Mouse (Mus musculus) lung, adult 2 months (tissue): ENCODE data around the gene Kalrn. TPM values are rescaled to one million over a fixed set of nuclear protein-coding genes. Genes with fewer than 3 reads are reported as not detected.

Source experiments
- DNase-seq: peaks from one replicate; pipeline ENCODE4 v3.0.0; 2022
- H3K4me1 ChIP-seq: fragments of 200-500 bp; 2 replicates; pipeline ENCODE4 v1.6.1; 2011; ENCODE audit warnings: low read length; ENCODE audit not compliant: control insufficient read depth, insufficient read depth
- H3K4me3 ChIP-seq: fragments of 200-500 bp; replicated peaks from 2 replicates; pipeline ENCODE3; 2011; ENCODE audit warnings: low read depth, mild to moderate bottlenecking, control low read depth, low read length; ENCODE audit errors: extremely low read depth
- CTCF ChIP-seq: fragments of 200-500 bp; IDR thresholded peaks from 2 replicates; pipeline ENCODE4 v1.5.1; 2011; ENCODE audit warnings: mild to moderate bottlenecking, low read length, control low read depth; ENCODE audit not compliant: insufficient read depth
- POLR2A ChIP-seq: fragments of 200-500 bp; IDR thresholded peaks from 2 replicates; pipeline ENCODE4 v1.6.1; 2011; ENCODE audit warnings: low read depth, mild to moderate bottlenecking, control low read depth, low read length, borderline replicate concordance; ENCODE audit errors: extremely low read depth
- WGBS: fragments of 180-500 bp; shearing (Covaris S2); methylation state at CpG from one replicate; pipeline ENCODE4 v1.1.7; 2018; 5-methylcytosine and 5-hydroxymethylcytosine counted together
- polyA plus RNA-seq: library from polyadenylated mRNA; depleted of rRNA; stranded (reverse); fragments of >200 nt; gene quantifications from 2 replicates; pipeline ENCODE4 v1.2.3, GENCODE M21; 2012

The Kalrn gene
- polyA plus RNA-seq, 1 experiment, result 11.8 TPM

- Histone ChIP-seq H3K4me1 (no peaks in the 10 kb centered on the region; the same call in 1 of the 2 replicates), H3K4me3 (no peak overlapping the region)
- 45% methylated on average over 8 of the region's 8 CpGs for WGBS
- no peak for DNase-seq
- no peak for TF ChIP-seq CTCF
- no peak for TF ChIP-seq POLR2A
These were observed 303.7 kb downstream of the Kalrn start for GRCm38 (mm10) chr16:34269642-34270041.

GRCm38 (mm10) chr16:34267751-34268150 is 305.6 kb downstream of the Kalrn start:
- no peak for DNase-seq
- Histone ChIP-seq H3K4me1 (no peaks in the 10 kb centered on the region), H3K4me3 (no peak overlapping the region)
- TF ChIP-seq POLR2A, result no peak
- WGBS, result 94% methylated on average over 1 of the region's 1 CpGs

- no peak for TF ChIP-seq CTCF
- TF ChIP-seq POLR2A, result no peak
- Histone ChIP-seq H3K4me1 (no peaks in the 10 kb centered on the region), H3K4me3 (no peak overlapping the region)
- DNase-seq, result no peak
- WGBS, result 72% methylated on average over 3 of the region's 3 CpGs
These were observed 308.7 kb downstream of the Kalrn start for GRCm38 (mm10) chr16:34264671-34265070.

GRCm38 (mm10) chr16:34262731-34263460 is 310.4 kb downstream of the Kalrn start:
- WGBS, result 45% methylated on average over 22 of the region's 22 CpGs
- DNase-seq, result no peak
- Histone ChIP-seq H3K4me1 (no peaks in the 10 kb centered on the region), H3K4me3 (no peak overlapping the region)
- TF ChIP-seq CTCF (no peak), POLR2A (no peak)

DNA sequence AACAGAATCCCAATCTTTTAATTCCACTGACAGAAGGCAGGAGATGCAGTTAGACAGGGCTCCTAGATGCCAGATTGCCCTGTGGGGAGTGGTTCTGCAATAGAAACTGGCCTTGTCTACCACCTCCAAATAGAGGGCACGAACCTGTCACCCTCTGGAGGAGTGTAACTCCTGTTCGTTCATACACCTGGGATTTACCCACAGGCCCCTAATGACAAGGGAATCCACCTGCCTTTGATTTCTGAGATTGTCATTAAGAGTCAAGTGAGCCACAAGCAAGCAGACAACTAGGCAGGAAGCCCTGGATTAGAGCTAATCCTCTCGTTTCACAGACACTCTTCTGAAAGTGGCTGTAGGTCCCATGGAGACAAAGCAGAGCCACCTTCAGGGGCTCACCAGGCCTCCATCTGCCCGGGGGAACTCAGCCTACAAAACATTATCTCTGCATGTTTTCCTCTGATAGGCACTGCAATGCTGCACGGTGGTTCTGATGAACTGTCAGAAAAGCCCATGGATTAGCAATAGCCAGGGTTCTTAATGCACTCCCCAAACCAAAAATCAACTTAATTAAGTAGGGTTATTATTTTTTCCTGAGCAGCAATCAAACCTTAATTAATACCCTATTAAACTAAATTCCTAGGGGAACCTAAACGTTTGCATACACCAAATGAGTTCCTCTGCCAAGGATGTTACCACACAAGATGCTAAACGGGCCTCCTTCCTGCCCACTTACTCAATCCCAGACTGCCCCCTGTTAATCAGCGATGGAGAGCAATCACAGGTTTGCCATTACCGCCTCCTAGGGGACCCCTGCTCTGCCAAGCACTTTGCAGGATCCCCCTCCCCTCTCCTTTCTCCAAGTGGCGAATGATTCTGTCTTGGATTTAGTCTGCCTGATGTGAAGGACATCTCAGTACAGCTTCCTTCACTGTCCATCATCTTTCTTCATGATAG is 312.1 kb downstream of the Kalrn start:
- 71% methylated on average over 10 of the region's 10 CpGs for WGBS
- H3K4me3 ChIP-seq, result no peak overlapping the region
- DNase-seq, result no peak
- TF ChIP-seq CTCF (no peak), POLR2A (no peak)
- no peaks in the 10 kb centered on the region for H3K4me1 ChIP-seq

- DNase-seq, result no peak
- no peak overlapping the region for H3K4me3 ChIP-seq
- H3K4me1 ChIP-seq, result peaks cover 3% of the 10 kb centered on the region; the same call in 1 of the 2 replicates
- 44% methylated on average over 2 of the region's 2 CpGs for WGBS
- TF ChIP-seq POLR2A (no peak), CTCF (no peak)
These were observed 318.7 kb downstream of the Kalrn start for GRCm38 (mm10) chr16:34254646-34255022.

GRCm38 (mm10) chr16:34254002-34254645 is 319.2 kb downstream of the Kalrn start:
- Histone ChIP-seq H3K4me3 (no peak overlapping the region), H3K4me1 (peaks cover 3% of the 10 kb centered on the region; the same call in 1 of the 2 replicates)
- WGBS, result 68% methylated on average over 4 of the region's 4 CpGs
- no peak for TF ChIP-seq CTCF
- no peak for TF ChIP-seq POLR2A
- no peak for DNase-seq

- H3K4me1 ChIP-seq, result peaks cover 3% of the 10 kb centered on the region; the same call in 1 of the 2 replicates
- no peak for TF ChIP-seq CTCF
- no peak for TF ChIP-seq POLR2A
- no peak for DNase-seq
- no peak overlapping the region for H3K4me3 ChIP-seq
- 93% methylated on average over 3 of the region's 3 CpGs for WGBS
These were observed 320.7 kb downstream of the Kalrn start for GRCm38 (mm10) chr16:34252670-34253069.

DNA sequence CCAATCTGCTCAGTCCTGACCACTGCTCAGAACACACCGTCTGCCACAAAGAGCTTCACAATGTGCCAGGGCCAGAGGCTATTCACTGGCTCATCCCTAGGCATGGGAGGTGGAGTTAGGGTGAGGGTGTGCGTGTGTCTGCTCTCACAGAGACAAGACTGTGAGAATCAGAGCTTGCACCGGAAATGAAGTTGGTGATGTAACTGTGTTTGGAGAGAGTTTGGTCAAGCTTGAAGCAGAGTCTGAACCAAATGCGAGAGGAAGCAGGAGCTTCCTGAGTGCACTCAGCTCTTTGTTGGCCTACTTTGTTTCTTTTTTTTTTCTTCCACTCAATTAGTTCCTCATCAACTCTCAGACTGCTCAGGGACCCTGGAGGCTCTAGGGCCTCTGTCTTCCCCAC is 325.1 kb downstream of the Kalrn start:
- TF ChIP-seq CTCF (no peak), POLR2A (no peak)
- no peak overlapping the region for H3K4me3 ChIP-seq
- no peaks in the 10 kb centered on the region for H3K4me1 ChIP-seq
- 36% methylated on average over 4 of the region's 4 CpGs for WGBS
- DNase-seq, result no peak
